Mouse (Mus musculus) midbrain, postnatal 0 days (tissue): Measurements from ENCODE around the gene Iqschfp. TPM values are rescaled to one million over a fixed set of nuclear protein-coding genes. Genes with fewer than 3 reads are reported as not detected.

Experiments
- ATAC-seq: fragments of 200-750 bp; cut with Nextera tagmentation; 2 replicates; pipeline ENCODE4 v1.8.0; 2017; ENCODE audit warnings: moderate number of reproducible peaks, mild to moderate bottlenecking, moderate TSS enrichment, moderate library complexity; ENCODE audit not compliant: low FRiP score
- DNase-seq: peaks from one replicate; pipeline ENCODE4 v3.0.0-alpha.2; 2015; ENCODE audit warnings: low spot score
- H3K27ac ChIP-seq: fragments of 300-500 bp; sonication (generic); 2 replicates; pipeline ENCODE4 v1.5.1; 2014; ENCODE audit warnings: low read depth, mild to moderate bottlenecking, low read length, mixed read lengths
- H3K27me3 ChIP-seq: fragments of 300-500 bp; sonication (generic); 2 replicates; pipeline ENCODE4 v1.6.1; 2014; ENCODE audit warnings: low read length, control low read depth, mixed read lengths; ENCODE audit not compliant: insufficient read depth
- H3K36me3 ChIP-seq: fragments of 300-500 bp; sonication (generic); 2 replicates; pipeline ENCODE4 v1.6.1; 2014; ENCODE audit warnings: low read length, control low read depth, mixed read lengths; ENCODE audit not compliant: insufficient read depth
- H3K4me1 ChIP-seq: fragments of 300-500 bp; sonication (generic); 2 replicates; pipeline ENCODE4 v1.6.1; 2014; ENCODE audit warnings: mild to moderate bottlenecking, control low read depth, antibody characterized with exemption, low read length, mixed read lengths; ENCODE audit not compliant: insufficient read depth
- H3K4me2 ChIP-seq: fragments of 300-500 bp; sonication (generic); 2 replicates; pipeline ENCODE4 v1.6.1; 2014; ENCODE audit warnings: low read depth, mild to moderate bottlenecking, low read length, mixed read lengths; ENCODE audit not compliant: poor library complexity, severe bottlenecking
- H3K4me3 ChIP-seq: fragments of 300-500 bp; sonication (generic); 2 replicates; pipeline ENCODE4 v1.5.1; 2014; ENCODE audit warnings: low read depth, mild to moderate bottlenecking, low read length, moderate library complexity
- H3K9ac ChIP-seq: fragments of 300-500 bp; sonication (generic); replicated peaks from 2 replicates; pipeline ENCODE4 v1.6.1; 2014; ENCODE audit warnings: mild to moderate bottlenecking, low read length, moderate library complexity, mixed read lengths; ENCODE audit not compliant: poor library complexity, severe bottlenecking
- H3K9me3 ChIP-seq: fragments of 300-500 bp; sonication (generic); 2 replicates; pipeline ENCODE4 v1.6.1; 2016; ENCODE audit warnings: low read length, control low read depth
- CTCF ChIP-seq: IDR thresholded peaks from 2 replicates; pipeline ENCODE4 v1.5.1; 2016; ENCODE audit warnings: antibody characterized with exemption, mild to moderate bottlenecking
- WGBS: fragments of 180-500 bp; shearing (Covaris S2); extraction: QIAGEN DNeasy Blood & Tissue Kit; methylation state at CpG from one replicate; pipeline ENCODE4 v1.1.7; 2014; 5-methylcytosine and 5-hydroxymethylcytosine counted together
- polyA plus RNA-seq: library from polyadenylated mRNA; unstranded; fragments of >200 nt; fragmentation: Nextera tagmentation; extraction: Ambion mirVana; gene quantifications from 2 replicates; pipeline ENCODE4 v1.2.1, GENCODE M21; 2015
- total RNA-seq: library from RNA; depleted of rRNA; stranded (reverse); fragments of >200 nt; gene quantifications from 2 replicates; pipeline ENCODE4 v1.2.3, GENCODE M21; 2014

The Iqschfp gene
- total and polyA plus RNA-seq, 2 experiments from 2014 or later = 4.5 to 5.7 TPM

DNA sequence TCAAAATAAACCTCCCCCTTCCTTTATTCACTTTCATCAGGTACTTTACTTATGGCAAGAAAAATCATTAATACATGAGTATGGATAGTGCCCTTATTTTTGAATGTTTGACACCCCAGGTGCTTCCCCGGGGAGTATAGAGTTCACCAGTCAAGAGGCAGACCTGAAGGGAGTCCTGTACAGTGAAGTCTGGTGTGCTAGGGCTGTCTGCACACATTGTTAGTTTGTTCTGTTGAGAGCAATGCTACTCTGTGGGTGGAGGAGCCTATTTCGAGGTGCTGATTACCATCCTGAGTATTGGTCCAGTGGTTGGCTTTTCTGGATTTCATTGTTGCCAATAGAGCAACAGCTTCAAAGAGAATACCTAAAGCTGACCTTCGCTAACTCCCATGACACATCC lies 26.1 kb downstream of the Iqschfp start:
- H3K36me3 ChIP-seq = no peaks in the 10 kb centered on the region
- H3K4me3 ChIP-seq = no peak overlapping the region
- DNase-seq (no peak), ATAC-seq (no peak)
- 60% methylated on average over 3 of the region's 3 CpGs for WGBS
- no peaks in the 10 kb centered on the region for H3K27me3 ChIP-seq
- no peaks in the 10 kb centered on the region for H3K9me3 ChIP-seq
- H3K4me1 ChIP-seq = 0 out of 2 replicates have a peak, but pooled peaks cover 3% of the 10 kb centered on the region
- no peak for TF ChIP-seq CTCF
- H3K9ac ChIP-seq = no peak overlapping the region
- no peak overlapping the region for H3K4me2 ChIP-seq
- H3K27ac ChIP-seq = no peak overlapping the region

DNA sequence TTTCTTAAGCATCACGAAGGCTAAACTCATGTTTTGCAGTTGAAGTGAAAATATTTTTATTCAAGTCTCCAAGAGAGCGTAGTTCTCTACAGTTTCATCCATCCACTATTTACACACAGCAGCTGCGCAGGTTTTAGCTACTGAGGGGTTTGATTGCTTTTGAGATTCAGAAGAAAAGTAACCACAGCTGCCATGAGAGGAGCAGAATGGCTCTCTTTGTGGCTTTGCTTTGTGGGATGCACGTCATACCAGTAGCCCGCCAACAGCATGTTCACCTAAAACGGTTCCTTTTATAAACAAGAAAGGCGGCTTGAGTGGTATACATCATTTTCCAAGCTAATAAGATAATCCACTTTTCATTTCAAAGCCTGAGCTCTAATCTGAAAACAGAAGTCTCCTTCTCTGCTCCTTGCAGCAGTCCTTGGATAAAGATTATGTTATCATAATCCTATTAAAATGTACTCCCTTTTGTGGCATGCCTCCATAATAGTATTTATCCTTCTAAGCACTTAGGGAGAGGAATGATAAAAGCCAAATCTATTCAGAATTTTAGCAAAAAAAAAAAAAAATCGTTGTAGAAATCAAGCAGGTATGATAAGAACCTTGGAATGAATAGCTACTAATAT lies 26.7 kb downstream of the Iqschfp start:
- H3K27ac ChIP-seq = no peak overlapping the region
- H3K27me3 ChIP-seq = no peaks in the 10 kb centered on the region
- 22% methylated on average over 8 of the region's 8 CpGs for WGBS
- H3K4me1 ChIP-seq = 0 out of 2 replicates have a peak, but pooled peaks cover 3% of the 10 kb centered on the region
- no peak overlapping the region for H3K4me2 ChIP-seq
- no peak for TF ChIP-seq CTCF
- H3K36me3 ChIP-seq = no peaks in the 10 kb centered on the region
- DNase-seq (peak; percentile 23), ATAC-seq (no peak)
- no peak overlapping the region for H3K4me3 ChIP-seq
- H3K9me3 ChIP-seq = no peaks in the 10 kb centered on the region
- no peak overlapping the region for H3K9ac ChIP-seq

DNA sequence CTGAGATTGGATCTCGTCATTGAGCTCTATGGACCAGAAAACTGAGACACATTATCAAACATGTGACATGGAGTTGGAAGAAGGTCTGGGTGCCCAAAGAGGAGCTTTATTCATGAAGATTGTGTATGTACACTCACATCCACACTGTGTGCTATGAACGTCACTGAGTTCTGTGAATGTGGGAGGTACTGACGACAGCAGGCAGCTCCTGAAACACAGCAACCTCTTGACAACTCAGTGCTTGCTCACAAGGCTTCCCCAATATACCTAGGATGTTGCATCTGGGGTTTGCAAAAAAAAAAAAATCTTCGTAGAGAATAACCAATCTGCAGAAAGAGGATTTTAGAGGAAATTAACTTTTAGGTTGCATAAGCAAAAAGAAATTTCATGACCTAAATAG lies 31.1 kb downstream of the Iqschfp start:
- H3K27ac ChIP-seq = no peak overlapping the region
- H3K36me3 ChIP-seq = no peaks in the 10 kb centered on the region
- no peak overlapping the region for H3K4me3 ChIP-seq
- H3K9ac ChIP-seq = no peak overlapping the region
- H3K4me2 ChIP-seq = no peak overlapping the region
- no peaks in the 10 kb centered on the region for H3K9me3 ChIP-seq
- DNase-seq (no peak), ATAC-seq (no peak)
- H3K4me1 ChIP-seq = 0 out of 2 replicates have a peak, but pooled peaks cover 3% of the 10 kb centered on the region
- TF ChIP-seq CTCF = no peak
- H3K27me3 ChIP-seq = no peaks in the 10 kb centered on the region
- WGBS = 84% methylated on average over 4 of the region's 4 CpGs

DNA sequence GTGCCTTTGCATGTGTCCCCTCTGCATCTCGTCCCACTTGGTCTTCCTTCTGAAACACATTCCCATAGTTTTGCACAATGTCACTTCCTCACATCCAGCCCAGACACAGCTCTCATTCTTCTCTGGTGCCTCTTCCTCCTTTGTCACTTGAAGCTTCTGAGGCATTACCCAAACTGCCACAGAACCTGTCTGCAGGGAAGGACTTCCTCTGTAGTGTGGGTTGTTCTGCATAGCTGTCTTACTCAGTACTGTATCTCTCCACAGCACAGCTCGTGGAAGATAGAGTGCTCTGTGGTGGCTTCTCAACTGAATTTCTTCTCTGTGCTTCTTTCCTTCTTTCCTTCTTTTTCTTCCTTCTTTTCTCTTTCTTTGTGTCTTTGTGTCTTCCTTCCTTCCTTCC lies 33.4 kb downstream of the Iqschfp start:
- ATAC-seq (no peak), DNase-seq (no peak)
- no peak overlapping the region for H3K4me3 ChIP-seq
- H3K4me1 ChIP-seq = no peaks in the 10 kb centered on the region
- 81% methylated on average over 2 of the region's 2 CpGs for WGBS
- H3K4me2 ChIP-seq = no peak overlapping the region
- H3K36me3 ChIP-seq = no peaks in the 10 kb centered on the region
- no peak overlapping the region for H3K27ac ChIP-seq
- H3K27me3 ChIP-seq = no peaks in the 10 kb centered on the region
- no peaks in the 10 kb centered on the region for H3K9me3 ChIP-seq
- no peak overlapping the region for H3K9ac ChIP-seq
- TF ChIP-seq CTCF = no peak

DNA sequence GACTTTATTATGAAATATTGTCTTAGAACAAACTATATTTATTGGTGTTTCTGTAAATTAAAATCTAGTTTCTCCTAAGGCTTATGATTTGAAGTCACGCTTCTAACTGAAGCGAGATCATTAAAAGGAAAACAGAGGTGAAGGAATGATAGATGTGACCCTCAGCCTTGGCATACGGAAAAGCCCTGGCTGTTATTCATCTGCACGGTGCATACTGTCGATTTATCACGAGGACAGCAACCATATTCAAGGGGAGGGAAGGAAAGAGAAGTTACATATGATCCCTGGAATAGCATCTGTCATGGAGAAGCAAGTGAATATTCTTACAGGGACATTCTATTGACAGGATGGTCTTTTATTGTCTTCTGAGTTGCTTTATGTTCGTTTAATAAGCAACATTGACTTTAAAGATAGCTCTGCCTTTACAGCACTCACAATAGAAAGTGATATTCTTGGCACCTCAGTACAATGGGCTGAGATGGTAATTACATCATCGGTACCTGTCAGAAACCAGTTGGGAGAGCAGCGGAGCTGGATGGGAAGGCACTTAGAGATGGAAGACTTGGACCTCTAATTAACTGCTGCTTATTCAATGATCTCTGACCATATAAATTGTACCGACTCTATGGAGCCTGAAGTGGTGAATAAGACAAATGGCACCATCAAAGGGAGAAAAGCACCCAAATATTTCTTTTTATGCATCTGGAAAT lies 38.5 kb downstream of the Iqschfp start:
- 85% methylated on average over 10 of the region's 10 CpGs for WGBS
- no peak for ATAC-seq
- Histone ChIP-seq H3K27me3 (no peaks in the 10 kb centered on the region), H3K27ac (no peak overlapping the region), H3K36me3 (no peaks in the 10 kb centered on the region), H3K4me1 (no peaks in the 10 kb centered on the region), H3K9ac (no peak overlapping the region), H3K9me3 (no peaks in the 10 kb centered on the region), H3K4me3 (no peak overlapping the region), H3K4me2 (no peak overlapping the region)
- DNase-seq = no peak
- no peak for TF ChIP-seq CTCF

DNA sequence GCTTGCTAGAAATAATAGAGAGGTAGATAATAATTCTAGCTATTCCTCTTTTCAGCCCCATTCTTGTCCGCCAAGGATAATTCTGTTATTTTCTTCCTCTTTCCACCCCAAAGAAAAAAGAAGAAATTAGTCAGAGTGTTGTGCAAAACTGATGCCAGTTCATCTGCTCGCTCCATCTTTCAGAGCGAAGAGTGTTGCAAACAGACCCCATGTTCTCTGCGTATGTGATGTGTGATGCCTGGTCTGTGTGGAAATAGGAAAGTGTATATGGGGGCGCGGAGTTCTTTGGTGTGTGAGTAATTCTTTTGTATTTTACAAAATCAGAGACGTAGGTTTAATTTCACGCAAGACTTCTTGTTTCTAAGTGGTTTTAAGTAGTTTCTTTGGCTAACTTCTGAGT lies 39.1 kb downstream of the Iqschfp start:
- TF ChIP-seq CTCF = no peak
- DNase-seq (no peak), ATAC-seq (no peak)

More for the DNA sequence above, 39.1 kb downstream of the Iqschfp start:
- Histone ChIP-seq H3K4me3 (no peak overlapping the region), H3K27me3 (no peaks in the 10 kb centered on the region), H3K27ac (no peak overlapping the region), H3K9me3 (no peaks in the 10 kb centered on the region), H3K9ac (no peak overlapping the region), H3K36me3 (no peaks in the 10 kb centered on the region), H3K4me2 (no peak overlapping the region), H3K4me1 (no peaks in the 10 kb centered on the region)
- WGBS = 87% methylated on average over 8 of the region's 8 CpGs
